Mouse (Mus musculus) adrenal gland, adult (tissue): ENCODE measurements around the gene Capn7.

ENCODE experiments used
- DNase-seq, 2 experiments: peaks; one replicate each; pipeline ENCODE4 v3.0.0; 2022 to 2023; ENCODE audit warnings: low spot score in 1 of 2; ENCODE audit not compliant: inconsistent age in 2 of 2

The Capn7 gene

DNA sequence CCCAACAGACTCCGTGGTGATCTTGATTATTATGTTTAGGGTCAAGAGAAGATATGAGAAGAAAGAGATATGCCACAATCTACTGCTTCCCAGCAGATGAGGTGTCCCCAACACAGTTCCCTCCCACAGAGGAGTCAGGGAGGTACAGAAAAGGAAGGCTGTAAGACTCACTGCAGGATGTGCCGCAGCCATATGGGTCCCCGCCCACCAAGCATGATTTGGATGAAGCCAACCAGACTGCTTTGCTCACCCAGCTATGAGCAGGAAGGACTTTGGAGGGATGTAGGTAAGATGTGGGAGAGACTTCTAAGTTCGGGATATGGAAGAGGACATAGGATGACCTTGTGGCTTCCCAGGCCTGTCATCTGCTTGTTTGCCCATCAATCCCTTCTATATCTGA, 74.3 kb downstream of the Capn7 start:
- DNase-seq: no peak

DNA sequence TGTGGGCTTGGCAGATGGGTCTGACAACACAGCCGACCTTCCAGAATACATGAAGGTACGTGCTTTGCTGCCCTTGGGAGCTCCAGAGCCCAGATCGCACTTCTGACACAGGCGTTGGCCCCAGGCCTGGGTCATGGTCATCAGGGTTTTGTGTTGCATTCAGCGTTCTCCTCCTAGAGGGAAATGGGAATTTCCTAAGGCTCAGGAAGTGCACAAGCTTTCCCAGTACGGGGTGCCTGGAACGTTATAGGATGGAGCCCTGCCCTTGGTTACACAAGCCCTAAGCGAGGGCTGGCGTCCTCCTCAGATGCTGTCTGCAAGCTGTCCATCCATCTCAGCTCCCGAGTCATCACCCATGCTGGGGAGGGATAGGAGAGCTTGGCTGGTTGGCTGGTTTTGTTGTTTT, 76.2 kb downstream of the Capn7 start:
- peak; percentile 66 to 87 for DNase-seq

DNA sequence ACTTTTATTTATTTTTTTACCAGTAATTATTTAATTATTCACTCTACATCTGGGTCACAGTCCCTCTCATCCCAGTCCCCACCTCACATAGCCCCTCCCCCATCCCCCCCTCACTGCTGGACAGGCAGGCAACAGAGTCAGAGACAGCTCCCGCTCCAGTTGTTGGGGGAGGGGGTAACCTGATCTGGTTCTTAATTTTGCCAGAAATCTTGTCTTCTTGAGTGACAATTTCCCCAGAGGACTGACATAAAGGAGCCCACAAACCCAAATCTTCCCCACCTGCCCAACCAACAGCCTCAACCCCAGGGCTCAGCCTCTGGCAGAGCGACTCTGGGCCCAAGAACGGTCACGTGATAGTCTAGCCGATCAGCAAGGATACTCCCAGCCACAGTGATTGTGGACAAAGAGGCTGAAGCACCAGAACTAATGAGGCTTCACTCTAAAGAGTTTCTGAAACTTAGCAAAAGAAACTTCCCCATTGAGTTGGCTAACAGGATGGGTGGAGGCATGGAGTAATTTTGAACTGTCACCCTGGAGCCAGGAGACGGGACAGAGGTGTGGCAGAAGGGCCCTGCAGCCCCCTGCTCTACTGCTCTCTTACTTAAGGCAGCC, 77.1 kb downstream of the Capn7 start:
- peak in 1 of 2 experiments; percentile 56 for DNase-seq

DNA sequence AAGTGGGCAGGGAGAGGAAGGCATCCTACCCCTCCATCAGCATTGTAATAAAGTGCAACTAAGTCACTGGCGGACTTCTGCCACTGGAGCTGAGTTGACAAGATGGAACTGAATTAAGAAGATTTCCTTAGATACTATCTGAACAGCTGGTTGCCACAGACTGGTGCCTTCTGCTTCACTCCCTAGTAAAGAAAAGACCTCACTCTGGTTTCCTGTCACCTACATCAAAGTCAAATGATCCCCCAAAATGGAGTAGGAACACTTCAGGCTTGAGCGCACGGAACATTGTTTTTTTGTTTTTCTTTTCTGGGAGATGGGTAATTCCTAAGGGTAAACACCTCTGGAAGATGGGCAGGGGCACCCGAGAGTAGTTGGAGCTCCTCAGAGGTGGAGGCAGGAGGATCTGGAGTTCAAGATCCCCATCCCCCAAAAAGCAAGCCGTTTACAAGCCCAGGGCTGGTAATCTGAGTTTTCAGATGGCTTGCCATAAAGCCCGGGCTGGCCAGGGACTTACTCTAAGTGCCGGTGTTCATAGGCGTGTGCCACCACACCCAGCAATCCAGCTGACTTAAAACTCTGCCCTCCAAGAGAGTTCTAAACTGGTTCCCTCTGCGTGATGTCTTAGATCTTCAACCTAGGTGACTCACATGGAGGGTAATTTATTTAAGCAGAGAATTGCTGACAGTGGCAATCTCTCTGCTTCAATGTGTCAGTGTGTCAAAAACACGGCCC, 78.0 kb downstream of the Capn7 start:
- peak in 1 of 2 experiments; percentile 45 for DNase-seq

DNA sequence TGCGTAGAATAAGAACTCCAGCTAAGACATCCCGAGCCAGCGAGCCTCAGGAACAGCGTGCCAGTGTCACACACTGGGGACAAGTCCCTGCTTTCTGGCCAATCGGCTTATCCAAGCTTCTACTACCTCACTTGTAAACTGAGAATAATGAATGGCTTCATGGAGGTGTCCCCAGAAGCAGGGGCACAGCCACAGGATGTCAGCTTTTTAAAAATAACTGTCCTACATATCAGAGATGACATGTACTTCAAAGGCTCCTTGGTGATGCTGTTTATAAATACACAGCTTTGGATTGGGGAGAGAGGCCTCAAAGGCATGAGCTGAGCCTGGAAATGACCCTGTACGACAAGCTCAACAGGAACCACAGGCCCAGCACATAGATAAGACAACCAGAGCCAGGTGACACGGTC, 78.5 kb downstream of the Capn7 start:
- peak in 1 of 2 experiments; percentile 74 for DNase-seq

DNA sequence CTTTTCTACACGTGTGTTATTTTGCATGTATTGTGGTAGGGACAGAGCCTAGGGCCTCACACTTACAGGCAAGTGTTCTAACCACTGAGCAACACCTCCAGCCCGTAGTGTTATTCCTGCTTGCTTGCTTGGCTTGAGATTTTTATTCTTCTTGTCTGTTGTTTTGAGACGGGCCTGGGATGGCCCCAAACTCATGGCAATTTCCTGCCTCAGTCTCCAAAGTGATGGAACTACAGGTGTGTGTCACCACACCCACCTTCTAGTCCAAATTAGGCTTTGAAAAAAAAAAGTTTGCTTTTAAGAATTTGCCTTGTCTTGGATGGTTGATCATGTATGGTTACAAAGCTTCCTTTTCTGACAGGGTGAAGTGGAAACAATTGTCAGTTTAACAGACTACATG, 80.0 kb downstream of the Capn7 start:
- DNase-seq: no peak

DNA sequence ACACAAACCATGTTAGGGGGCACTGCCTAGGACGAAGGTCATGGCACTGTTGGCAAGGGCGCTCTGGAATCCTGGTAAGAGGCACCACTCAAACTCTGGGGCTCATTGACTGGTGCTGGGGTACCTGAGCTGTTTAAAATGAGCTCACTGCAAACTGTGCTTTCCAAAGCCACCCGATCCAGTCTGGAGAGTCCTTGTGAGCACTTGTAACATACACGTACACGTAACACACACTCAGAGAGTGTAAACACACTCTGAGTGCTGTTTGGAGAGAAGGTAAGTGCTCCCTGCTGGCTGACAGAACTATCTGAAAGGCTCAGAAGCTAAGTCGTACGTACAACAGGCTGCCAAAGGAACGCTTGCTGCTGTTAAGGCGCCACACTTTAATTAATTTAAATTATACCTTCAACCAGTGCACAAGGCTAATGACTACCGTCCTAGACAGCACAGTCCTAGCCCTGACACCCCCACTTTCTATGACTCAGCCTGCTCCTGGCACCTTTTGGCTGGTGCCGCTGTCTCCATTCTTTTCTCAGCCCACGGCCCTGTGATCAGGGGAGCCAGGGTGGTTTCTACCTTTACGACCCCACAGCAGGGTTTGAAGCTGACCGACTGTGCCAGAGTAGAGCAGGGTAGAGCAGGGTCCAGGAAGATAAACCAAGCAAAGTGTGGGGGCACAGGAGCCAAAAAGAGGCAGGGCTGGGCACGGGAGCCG, 80.6 kb downstream of the Capn7 start:
- DNase-seq: peak in 1 of 2 experiments; percentile 76

DNA sequence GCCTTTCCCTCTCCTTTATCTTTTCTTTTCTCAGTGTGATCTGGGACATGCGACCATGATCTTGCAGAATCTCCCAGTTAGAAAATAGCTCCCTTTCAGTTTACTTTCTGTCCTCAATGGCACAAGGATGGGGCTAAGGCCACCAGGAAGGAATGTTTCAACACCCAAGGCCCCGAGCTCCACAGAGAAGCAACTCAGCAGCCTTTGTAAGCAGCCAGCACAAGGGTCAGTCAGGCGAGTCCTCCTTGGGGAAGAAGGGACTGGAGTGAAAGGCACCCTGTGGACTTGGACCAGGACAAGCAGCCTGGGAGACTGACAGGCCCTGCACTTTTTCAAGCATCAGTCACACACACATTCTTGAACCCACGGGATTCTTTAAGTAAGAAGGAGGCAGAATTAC, 82.8 kb downstream of the Capn7 start:
- DNase-seq: peak in 1 of 2 experiments; percentile 61

DNA sequence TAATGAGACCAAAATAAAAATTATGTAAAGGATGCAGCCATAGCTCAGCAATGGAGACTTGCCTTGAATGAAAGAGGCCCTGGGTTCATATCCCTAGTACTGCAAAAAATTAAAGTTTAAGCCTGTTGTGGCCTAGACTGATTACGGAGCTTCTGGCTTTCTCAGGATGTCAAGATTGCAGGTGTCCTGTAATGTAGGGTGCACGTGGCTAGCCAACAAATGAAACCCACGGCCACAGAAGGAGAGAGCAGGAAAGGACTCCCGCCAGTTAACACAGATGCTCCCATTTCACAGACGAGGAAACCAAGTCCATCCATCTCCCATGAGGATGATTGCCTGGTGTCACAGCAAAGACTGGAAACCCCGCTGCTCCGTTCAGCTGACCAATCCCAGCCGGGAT, 83.7 kb downstream of the Capn7 start:
- no peak for DNase-seq

DNA sequence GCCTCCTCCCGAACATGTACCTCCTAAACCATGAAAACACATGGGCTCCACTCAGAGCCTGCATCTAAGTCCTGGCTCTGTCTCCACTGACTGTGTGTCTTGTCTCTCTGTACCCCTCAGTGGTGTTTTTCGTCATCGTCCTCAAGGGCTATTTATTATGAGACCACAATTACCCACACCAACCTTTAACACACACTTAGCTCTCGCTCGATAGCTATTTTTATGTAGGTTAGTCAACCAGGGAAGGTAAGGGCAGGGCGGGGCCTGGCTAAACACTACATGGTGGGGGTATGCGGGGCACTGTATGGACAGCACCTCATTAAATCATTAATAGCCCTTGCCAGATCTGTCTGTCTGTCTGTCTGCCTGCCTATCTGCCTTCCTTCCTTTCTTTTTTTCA, 84.1 kb downstream of the Capn7 start:
- DNase-seq: no peak

DNA sequence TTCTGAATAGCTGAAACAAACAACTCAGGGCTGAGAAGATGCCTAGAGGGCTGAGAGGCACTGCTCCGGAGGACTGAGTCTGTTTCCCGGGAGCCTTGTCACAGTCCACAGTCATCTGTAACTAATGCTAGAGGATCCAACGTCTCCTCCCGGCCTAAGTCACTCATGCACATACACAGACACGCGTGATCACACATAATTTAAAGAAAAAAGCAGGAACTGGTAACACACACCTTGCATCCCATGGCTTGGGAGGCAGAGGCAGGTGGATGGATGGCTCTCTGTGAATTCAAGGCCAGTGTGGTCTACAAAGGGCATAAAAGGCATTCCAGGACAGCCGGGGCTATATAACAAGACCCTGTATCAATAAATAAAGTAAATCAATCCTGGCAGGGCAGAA, 84.5 kb downstream of the Capn7 start:
- no peak for DNase-seq
